Comparison of ENCODE assay signal across 10 mouse cellular contexts in the genomic region with DNA sequence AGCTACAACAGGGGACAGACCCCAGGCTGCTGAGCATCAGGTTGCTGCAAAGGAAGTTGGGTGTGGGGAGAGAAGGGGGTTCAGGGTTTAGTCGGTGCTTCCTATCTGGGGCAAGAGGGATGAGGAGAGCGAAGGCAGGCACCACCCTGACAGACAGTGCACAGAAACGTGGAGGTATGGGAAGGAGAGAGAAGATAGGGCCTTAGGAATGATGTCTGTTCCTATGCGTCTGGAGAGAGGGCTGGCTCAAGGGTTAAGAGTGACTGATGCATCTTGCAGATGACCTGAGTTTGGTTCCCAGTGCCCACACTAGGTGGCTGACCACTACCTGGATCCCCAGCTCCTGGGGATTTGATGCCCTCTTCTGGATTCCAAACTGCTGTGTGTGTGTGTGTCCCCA. TPM values are rescaled to one million over a fixed set of nuclear protein-coding genes. Genes with fewer than 3 reads are reported as not detected.
DNase-seq lines count a peak whose midpoint lies in the region; ATAC-seq and TF ChIP-seq lines count a peak whose summit lies in the region.
"Had no signal": no experiment of that assay in that cellular context is flagged by ENCODE, and none has a peak within 500 bp of the region (broad histone marks: within the 10 kb centered on the region; RNA-seq: fewer than 3 reads in every experiment).

No protein-coding gene starts in this region.

- no peak for DNase-seq in forebrain, postnatal 0 days
- DNase-seq in forebrain, embryonic 10.5 days (ENCODE audit: extremely low spot score, low spot score), result no peak
- DNase-seq in lung, postnatal 25 days (ENCODE audit: low spot score), result no peak
- DNase-seq in intestine, embryonic 14.5 days (ENCODE audit: low spot score), result no peak
- no peak for DNase-seq in cerebellum, adult 11-12 months
- no peak for DNase-seq in adrenal gland, postnatal 4 days (ENCODE audit: low spot score in 2 of 2)

- peak overlapping the region; percentile 96 for H3K4me2 ChIP-seq in forebrain, postnatal 0 days (ENCODE audit: low read depth)
- H3K4me2 ChIP-seq in lung, embryonic 15.5 days, result peak overlapping the region; percentile 86
- H3K4me2 ChIP-seq in intestine, embryonic 14.5 days (ENCODE audit: low read length), result peak overlapping the region; percentile 73; the same call in 1 of the 2 replicates
- H3K4me2 ChIP-seq in stomach, embryonic 14.5 days (replicated peaks; ENCODE audit: low read depth, low read length), result peak overlapping the region; percentile 88; the same call in 1 of the 2 replicates

- peak; percentile 7; the same call in 1 of the 2 replicates for TF ChIP-seq CTCF in forebrain, postnatal 0 days (IDR thresholded peaks at IDR 0.05; ENCODE audit: low read depth)

- no peaks in the 10 kb centered on the region for H3K27me3 ChIP-seq in forebrain, postnatal 0 days (ENCODE audit: insufficient read depth, low read length)
- peaks cover 77% of the 10 kb centered on the region for H3K27me3 ChIP-seq in forebrain, embryonic 10.5 days (ENCODE audit: poor library complexity, severe bottlenecking)
- peaks cover 4% of the 10 kb centered on the region; the same call in 1 of the 2 replicates for H3K27me3 ChIP-seq in lung, embryonic 15.5 days
- 0 out of 2 replicates have a peak, but pooled peaks cover 4% of the 10 kb centered on the region for H3K27me3 ChIP-seq in intestine, embryonic 14.5 days (replicated peaks; ENCODE audit: control insufficient read depth, insufficient read depth, low read length)
- H3K27me3 ChIP-seq in stomach, embryonic 14.5 days (ENCODE audit: control insufficient read depth, insufficient read depth, low read length), result no peaks in the 10 kb centered on the region

- H3K36me3 ChIP-seq in forebrain, postnatal 0 days (ENCODE audit: insufficient read depth), result no peaks in the 10 kb centered on the region
- H3K36me3 ChIP-seq in forebrain, embryonic 10.5 days (replicated peaks), result no peaks in the 10 kb centered on the region
- H3K36me3 ChIP-seq in lung, embryonic 15.5 days, result no peaks in the 10 kb centered on the region
- no peaks in the 10 kb centered on the region for H3K36me3 ChIP-seq in intestine, embryonic 14.5 days (ENCODE audit: control insufficient read depth, insufficient read depth, low read length)
- H3K36me3 ChIP-seq in stomach, embryonic 14.5 days (ENCODE audit: control insufficient read depth, insufficient read depth, low read length), result no peaks in the 10 kb centered on the region

- ATAC-seq in forebrain, postnatal 0 days, result no peak
- no peak for ATAC-seq in lung, embryonic 15.5 days (ENCODE audit: borderline replicate concordance, extremely low read depth, low FRiP score, low TSS enrichment)
- no peak for ATAC-seq in intestine, embryonic 14.5 days (replicated peaks; ENCODE audit: low FRiP score, low TSS enrichment, low read depth)
- no peak for ATAC-seq in stomach, embryonic 14.5 days (ENCODE audit: insufficient number of reproducible peaks, insufficient read depth, low FRiP score, low read depth)

- H3K27ac ChIP-seq in forebrain, postnatal 0 days (ENCODE audit: low read depth, low read length), result no peak overlapping the region
- no peak overlapping the region for H3K27ac ChIP-seq in forebrain, embryonic 10.5 days
- H3K27ac ChIP-seq in lung, embryonic 15.5 days, result peak overlapping the region; percentile 94
- peak overlapping the region; percentile 47 for H3K27ac ChIP-seq in intestine, embryonic 14.5 days (ENCODE audit: low read depth)
- no peak overlapping the region for H3K27ac ChIP-seq in stomach, embryonic 14.5 days (ENCODE audit: low read length)

- H3K4me3 ChIP-seq in forebrain, postnatal 0 days (ENCODE audit: low read depth, low read length), result 0 out of 2 replicates have a peak overlapping the region, but pooled peaks have one; percentile 52
- no peak overlapping the region; the same call in 1 of the 2 replicates for H3K4me3 ChIP-seq in forebrain, embryonic 10.5 days
- H3K4me3 ChIP-seq in lung, embryonic 15.5 days, result peak overlapping the region; percentile 45
- H3K4me3 ChIP-seq in intestine, embryonic 14.5 days (ENCODE audit: low read depth, low read length), result no peak overlapping the region
- H3K4me3 ChIP-seq in stomach, embryonic 14.5 days (ENCODE audit: low read depth, low read length), result no peak overlapping the region

- no peak overlapping the region for H3K9ac ChIP-seq in forebrain, postnatal 0 days
- no peak overlapping the region; the same call in 1 of the 2 replicates for H3K9ac ChIP-seq in lung, embryonic 15.5 days
- H3K9ac ChIP-seq in intestine, embryonic 14.5 days (ENCODE audit: low read length), result no peak overlapping the region
- no peak overlapping the region for H3K9ac ChIP-seq in stomach, embryonic 14.5 days (replicated peaks; ENCODE audit: low read depth, low read length)

- H3K4me1 ChIP-seq in forebrain, postnatal 0 days (ENCODE audit: insufficient read depth), result peaks cover 7% of the 10 kb centered on the region; the same call in 1 of the 2 replicates
- peaks cover 55% of the 10 kb centered on the region for H3K4me1 ChIP-seq in forebrain, embryonic 10.5 days
- peaks cover 58% of the 10 kb centered on the region for H3K4me1 ChIP-seq in lung, embryonic 15.5 days
- peaks cover 30% of the 10 kb centered on the region for H3K4me1 ChIP-seq in intestine, embryonic 14.5 days (replicated peaks; ENCODE audit: control insufficient read depth, insufficient read depth, low read length)
- H3K4me1 ChIP-seq in stomach, embryonic 14.5 days (ENCODE audit: control insufficient read depth, insufficient read depth, low read length), result peaks cover 16% of the 10 kb centered on the region; the same call in 1 of the 2 replicates

- 77% methylated on average over 4 of the region's 4 CpGs for WGBS in forebrain, postnatal 0 days
- WGBS in forebrain, embryonic 10.5 days, result 82% methylated on average over 4 of the region's 4 CpGs
- WGBS in lung, embryonic 15.5 days, result 54% methylated on average over 4 of the region's 4 CpGs
- WGBS in intestine, embryonic 14.5 days, result 55% methylated on average over 4 of the region's 4 CpGs
- WGBS in stomach, embryonic 14.5 days, result 70% methylated on average over 4 of the region's 4 CpGs

- no peaks in the 10 kb centered on the region for H3K9me3 ChIP-seq in forebrain, postnatal 0 days (ENCODE audit: low read length)
- peaks cover 7% of the 10 kb centered on the region; the same call in 1 of the 2 replicates for H3K9me3 ChIP-seq in forebrain, embryonic 10.5 days
- H3K9me3 ChIP-seq in lung, embryonic 15.5 days, result no peaks in the 10 kb centered on the region
- H3K9me3 ChIP-seq in intestine, embryonic 14.5 days (ENCODE audit: control insufficient read depth, low read length), result no peaks in the 10 kb centered on the region
- H3K9me3 ChIP-seq in stomach, embryonic 14.5 days (ENCODE audit: control insufficient read depth, low read depth, low read length), result no peaks in the 10 kb centered on the region

RNA-seq across cellular contexts. Expression of gene Fkbp5, which starts 0.4 kb away (rescaled TPM):
- total RNA-seq in forebrain, postnatal 0 days (2014; rRNA removed), result 26.6 and 37.3 TPM in 2 replicates
- 18.3 and 21.1 TPM in 2 replicates for polyA plus RNA-seq in forebrain, postnatal 0 days (2015; fragmentation: Nextera tagmentation; extraction: Ambion mirVana)
- 31.7 and 33.5 TPM in 2 replicates for polyA plus RNA-seq in forebrain, embryonic 10.5 days (2016; fragmentation: Nextera tagmentation; extraction: Ambion mirVana)
- polyA plus RNA-seq in lung, embryonic 15.5 days (2015; fragmentation: Nextera tagmentation; extraction: Ambion mirVana), result 30.7 and 35.1 TPM in 2 replicates
- 8.1 and 8.7 TPM in 2 replicates for polyA plus RNA-seq in intestine, embryonic 14.5 days (2014; fragmentation: Nextera tagmentation; extraction: Ambion mirVana)
- polyA plus RNA-seq in stomach, embryonic 14.5 days (2014; fragmentation: Nextera tagmentation; extraction: Ambion mirVana), result 7.1 TPM in 2 replicates
- total RNA-seq in adrenal gland, postnatal 4 days (2021), result 100 to 1,000 TPM in 1 of 2 experiments, 10 to 100 TPM in 1; 95.8 to 104 TPM

RNA-seq across cellular contexts. Expression of gene Armc12, which starts 13.7 kb away (rescaled TPM):
- 0.15 TPM in 1 of 2 replicates, not detected in the other for total RNA-seq in forebrain, postnatal 0 days (2014; rRNA removed)
- not detected in 2 replicates for polyA plus RNA-seq in forebrain, postnatal 0 days (2015; fragmentation: Nextera tagmentation; extraction: Ambion mirVana)
- not detected in 2 replicates for polyA plus RNA-seq in forebrain, embryonic 10.5 days (2016; fragmentation: Nextera tagmentation; extraction: Ambion mirVana)
- polyA plus RNA-seq in lung, embryonic 15.5 days (2015; fragmentation: Nextera tagmentation; extraction: Ambion mirVana), result not detected in 2 replicates
- not detected in 2 replicates for polyA plus RNA-seq in intestine, embryonic 14.5 days (2014; fragmentation: Nextera tagmentation; extraction: Ambion mirVana)
- not detected in 2 replicates for polyA plus RNA-seq in stomach, embryonic 14.5 days (2014; fragmentation: Nextera tagmentation; extraction: Ambion mirVana)
- under 1 TPM in 1 of 2 experiments, not detected in 1; 0.22 TPM for total RNA-seq in adrenal gland, postnatal 4 days (2021)
- total RNA-seq: adrenal gland, adult 18-20 months; heart, adult 18-20 months had no signal

RNA-seq across cellular contexts. Expression of gene Clpsl2, which starts 32.3 kb away (rescaled TPM):
- total RNA-seq in forebrain, postnatal 0 days (2014; rRNA removed), result not detected in 2 replicates
- polyA plus RNA-seq in forebrain, postnatal 0 days (2015; fragmentation: Nextera tagmentation; extraction: Ambion mirVana), result not detected in 2 replicates
- polyA plus RNA-seq in forebrain, embryonic 10.5 days (2016; fragmentation: Nextera tagmentation; extraction: Ambion mirVana), result not detected in 2 replicates
- not detected in 2 replicates for polyA plus RNA-seq in lung, embryonic 15.5 days (2015; fragmentation: Nextera tagmentation; extraction: Ambion mirVana)
- polyA plus RNA-seq in intestine, embryonic 14.5 days (2014; fragmentation: Nextera tagmentation; extraction: Ambion mirVana), result not detected in 2 replicates
- polyA plus RNA-seq in stomach, embryonic 14.5 days (2014; fragmentation: Nextera tagmentation; extraction: Ambion mirVana), result not detected in 2 replicates
- not detected for total RNA-seq in adrenal gland, postnatal 4 days (2021)
- total RNA-seq: adrenal gland, adult 18-20 months; heart, adult 18-20 months had no signal

RNA-seq across cellular contexts. Expression of gene Clps, which starts 43.7 kb away (rescaled TPM):
- total RNA-seq in forebrain, postnatal 0 days (2014; rRNA removed), result not detected in 2 replicates
- not detected in 2 replicates for polyA plus RNA-seq in forebrain, postnatal 0 days (2015; fragmentation: Nextera tagmentation; extraction: Ambion mirVana)
- not detected in 2 replicates for polyA plus RNA-seq in forebrain, embryonic 10.5 days (2016; fragmentation: Nextera tagmentation; extraction: Ambion mirVana)
- 0.34 and 9.2 TPM in 2 replicates for polyA plus RNA-seq in lung, embryonic 15.5 days (2015; fragmentation: Nextera tagmentation; extraction: Ambion mirVana)
- 18.6 and 323 TPM in 2 replicates for polyA plus RNA-seq in intestine, embryonic 14.5 days (2014; fragmentation: Nextera tagmentation; extraction: Ambion mirVana)
- polyA plus RNA-seq in stomach, embryonic 14.5 days (2014; fragmentation: Nextera tagmentation; extraction: Ambion mirVana), result 47.2 and 236 TPM in 2 replicates
- total RNA-seq in adrenal gland, postnatal 4 days (2021), result 1,000 to 10,000 TPM in 1 of 2 experiments, under 1 TPM in 1; 0.56 to 1,299 TPM
- total RNA-seq: adrenal gland, adult 18-20 months; heart, adult 18-20 months had no signal

RNA-seq across cellular contexts. Expression of gene Lhfpl5, which starts 58.6 kb away (rescaled TPM):
- total RNA-seq in forebrain, postnatal 0 days (2014; rRNA removed), result 10.6 and 11.9 TPM in 2 replicates
- 11.4 and 13.2 TPM in 2 replicates for polyA plus RNA-seq in forebrain, postnatal 0 days (2015; fragmentation: Nextera tagmentation; extraction: Ambion mirVana)
- 0.41 and 0.45 TPM in 2 replicates for polyA plus RNA-seq in forebrain, embryonic 10.5 days (2016; fragmentation: Nextera tagmentation; extraction: Ambion mirVana)
- 0.48 and 0.57 TPM in 2 replicates for polyA plus RNA-seq in lung, embryonic 15.5 days (2015; fragmentation: Nextera tagmentation; extraction: Ambion mirVana)
- 1.5 and 2.0 TPM in 2 replicates for polyA plus RNA-seq in intestine, embryonic 14.5 days (2014; fragmentation: Nextera tagmentation; extraction: Ambion mirVana)
- 1.5 TPM in 2 replicates for polyA plus RNA-seq in stomach, embryonic 14.5 days (2014; fragmentation: Nextera tagmentation; extraction: Ambion mirVana)
- total RNA-seq in adrenal gland, postnatal 4 days (2021), result 1 to 10 TPM; 2.5 to 3.2 TPM
- total RNA-seq: heart, adult 18-20 months had no signal

Comparison
In these comparisons a context has a peak if more than half of its experiments do, and no peak if none do; other contexts are left out.
1. H3K4me3 ChIP-seq: peak in forebrain, postnatal 0 days (single experiment) and lung, embryonic 15.5 days (single experiment); none in forebrain, embryonic 10.5 days (single experiment), intestine, embryonic 14.5 days (single experiment) and stomach, embryonic 14.5 days (single experiment).
2. H3K27ac ChIP-seq: peak in lung, embryonic 15.5 days (single experiment) and intestine, embryonic 14.5 days (single experiment); none in forebrain, postnatal 0 days (single experiment), forebrain, embryonic 10.5 days (single experiment) and stomach, embryonic 14.5 days (single experiment).
3. Peak in every context shown above with its lines, with median percentiles within 50 percentile points of each other: H3K4me2 ChIP-seq.